Mouse (Mus musculus): ENCODE data around the gene 4921507P07Rik.
"Not testable (repeated sequence)": the region's sequence is repeated elsewhere in the genome, so short reads cannot be mapped to it uniquely, and the experiment has no call there.

Gene 4921507P07Rik

GRCm38 (mm10) chr6:50558877-50559276, 37.6 kb downstream of the 4921507P07Rik start:
- DNase-seq (ENCODE audit: low read depth, low spot score) = no peak

- DNase-seq (ENCODE audit: low read depth, low spot score) = no peak
Observed at GRCm38 (mm10) chr6:50557566-50557965, 38.9 kb downstream of the 4921507P07Rik start.

GRCm38 (mm10) chr6:50554223-50554622, 42.2 kb downstream of the 4921507P07Rik start:
- DNase-seq (ENCODE audit: low read depth, low spot score) = not testable (repeated sequence)

GRCm38 (mm10) chr6:50552881-50553518, 43.4 kb downstream of the 4921507P07Rik start:
- DNase-seq (ENCODE audit: low read depth, low spot score) = no peak

- DNase-seq (ENCODE audit: low read depth, low spot score) = no peak
Observed at GRCm38 (mm10) chr6:50549791-50550190, 46.6 kb downstream of the 4921507P07Rik start.

GRCm38 (mm10) chr6:50549051-50549450, 47.4 kb downstream of the 4921507P07Rik start:
- DNase-seq (ENCODE audit: low read depth, low spot score) = no peak

- no peak for DNase-seq (ENCODE audit: low read depth, low spot score)
Observed at GRCm38 (mm10) chr6:50545412-50546043, 50.9 kb downstream of the 4921507P07Rik start.

- no peak for DNase-seq (ENCODE audit: low read depth, low spot score)
Observed at GRCm38 (mm10) chr6:50542535-50542934, 53.9 kb downstream of the 4921507P07Rik start.

GRCm38 (mm10) chr6:50539641-50540040, 56.8 kb downstream of the 4921507P07Rik start:
- no peak for DNase-seq (ENCODE audit: low read depth, low spot score)

- DNase-seq (ENCODE audit: low read depth, low spot score) = peak; percentile 46
Observed at GRCm38 (mm10) chr6:50536461-50536892, 60.0 kb downstream of the 4921507P07Rik start.

GRCm38 (mm10) chr6:50535346-50535745, 61.1 kb downstream of the 4921507P07Rik start:
- DNase-seq (ENCODE audit: low read depth, low spot score) = no peak

- no peak for DNase-seq (ENCODE audit: low read depth, low spot score)
Observed at GRCm38 (mm10) chr6:50531920-50532319, 64.5 kb downstream of the 4921507P07Rik start.

GRCm38 (mm10) chr6:50531003-50531402, 65.4 kb downstream of the 4921507P07Rik start:
- DNase-seq (ENCODE audit: low read depth, low spot score) = no peak

GRCm38 (mm10) chr6:50529194-50529593, 67.2 kb downstream of the 4921507P07Rik start:
- no peak for DNase-seq (ENCODE audit: low read depth, low spot score)

- no peak for DNase-seq (ENCODE audit: low read depth, low spot score)
Observed at GRCm38 (mm10) chr6:50527416-50527815, 69.0 kb downstream of the 4921507P07Rik start.

GRCm38 (mm10) chr6:50526597-50527024, 69.8 kb downstream of the 4921507P07Rik start:
- peak; percentile 52 for DNase-seq (ENCODE audit: low read depth, low spot score)

GRCm38 (mm10) chr6:50525846-50526245, 70.6 kb downstream of the 4921507P07Rik start:
- DNase-seq (ENCODE audit: low read depth, low spot score) = no peak

GRCm38 (mm10) chr6:50524261-50524896, 72.1 kb downstream of the 4921507P07Rik start:
- no peak for DNase-seq (ENCODE audit: low read depth, low spot score)
